Comparison of ENCODE assay signal across 9 mouse cellular contexts in the genomic region with DNA sequence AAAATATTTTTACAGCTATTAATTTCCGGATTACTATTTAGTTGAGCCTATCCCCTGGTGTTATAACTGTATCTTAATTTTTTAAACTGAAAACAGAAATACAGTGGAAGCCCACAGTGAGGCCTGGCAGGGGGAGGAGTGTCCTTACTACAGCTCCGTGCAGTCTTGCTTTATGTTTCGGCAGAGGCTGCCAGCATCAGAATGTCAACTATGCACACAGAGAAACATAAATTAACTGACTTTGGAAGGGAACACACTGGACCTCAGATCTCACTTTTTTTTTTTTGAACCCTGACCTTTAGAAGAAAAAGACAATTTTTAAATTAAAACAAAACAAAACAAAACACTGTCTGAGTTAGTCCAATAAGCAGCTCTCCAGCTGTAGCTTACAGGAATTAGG.
A peak's percentile ranks its signal among the peaks of the same experiment; 100 is the strongest.
DNase-seq lines count a peak whose midpoint lies in the region; ATAC-seq lines count a peak whose summit lies in the region.
"Had no signal": no experiment of that assay in that cellular context is flagged by ENCODE, and none has a peak within 500 bp of the region (broad histone marks: within the 10 kb centered on the region; RNA-seq: fewer than 3 reads in every experiment).

No protein-coding gene starts in this region.

- H3K9ac ChIP-seq in limb, embryonic 13.5 days = no peak overlapping the region
- no peak overlapping the region for H3K9ac ChIP-seq in embryonic facial prominence, embryonic 13.5 days
- no peak overlapping the region for H3K9ac ChIP-seq in intestine, embryonic 15.5 days
- H3K9ac ChIP-seq: midbrain, embryonic 13.5 days had no signal

- no peaks in the 10 kb centered on the region for H3K9me3 ChIP-seq in heart, embryonic 10.5 days
- no peaks in the 10 kb centered on the region for H3K9me3 ChIP-seq in limb, embryonic 13.5 days
- no peaks in the 10 kb centered on the region for H3K9me3 ChIP-seq in limb, embryonic 10.5 days (replicated peaks)
- no peaks in the 10 kb centered on the region for H3K9me3 ChIP-seq in embryonic facial prominence, embryonic 13.5 days
- no peaks in the 10 kb centered on the region for H3K9me3 ChIP-seq in intestine, embryonic 15.5 days
- H3K9me3 ChIP-seq: midbrain, embryonic 13.5 days had no signal

- H3K4me3 ChIP-seq in heart, embryonic 10.5 days = no peak overlapping the region
- no peak overlapping the region for H3K4me3 ChIP-seq in limb, embryonic 13.5 days
- no peak overlapping the region for H3K4me3 ChIP-seq in limb, embryonic 10.5 days
- no peak overlapping the region for H3K4me3 ChIP-seq in embryonic facial prominence, embryonic 13.5 days
- H3K4me3 ChIP-seq in intestine, embryonic 15.5 days (replicated peaks) = no peak overlapping the region
- H3K4me3 ChIP-seq: midbrain, embryonic 13.5 days had no signal

- DNase-seq in heart, embryonic 10.5 days (ENCODE audit: low spot score) = no peak
- DNase-seq in heart, adult 18-20 months = no peak
- DNase-seq in limb, embryonic 10.5 days (ENCODE audit: low spot score) = no peak
- no peak for DNase-seq in neural tube, embryonic 10.5 days (ENCODE audit: extremely low spot score, low spot score)
- DNase-seq: thymus, postnatal 4 days had no signal

- H3K27ac ChIP-seq in heart, embryonic 10.5 days = peak overlapping the region; percentile 89
- no peak overlapping the region for H3K27ac ChIP-seq in limb, embryonic 13.5 days
- H3K27ac ChIP-seq in limb, embryonic 10.5 days = no peak overlapping the region
- H3K27ac ChIP-seq in embryonic facial prominence, embryonic 13.5 days = 0 out of 2 replicates have a peak overlapping the region, but pooled peaks have one; percentile 45
- 0 out of 2 replicates have a peak overlapping the region, but pooled peaks have one; percentile 0 for H3K27ac ChIP-seq in intestine, embryonic 15.5 days

- peaks cover 60% of the 10 kb centered on the region for H3K4me1 ChIP-seq in heart, embryonic 10.5 days
- peaks cover 34% of the 10 kb centered on the region for H3K4me1 ChIP-seq in limb, embryonic 13.5 days
- peaks cover 28% of the 10 kb centered on the region for H3K4me1 ChIP-seq in limb, embryonic 10.5 days
- H3K4me1 ChIP-seq in embryonic facial prominence, embryonic 13.5 days = peaks cover 35% of the 10 kb centered on the region
- peaks cover 18% of the 10 kb centered on the region for H3K4me1 ChIP-seq in intestine, embryonic 15.5 days (replicated peaks)

- no peaks in the 10 kb centered on the region for H3K27me3 ChIP-seq in heart, embryonic 10.5 days (ENCODE audit: insufficient read depth, poor library complexity, severe bottlenecking)
- no peaks in the 10 kb centered on the region for H3K27me3 ChIP-seq in limb, embryonic 13.5 days
- no peaks in the 10 kb centered on the region for H3K27me3 ChIP-seq in limb, embryonic 10.5 days (ENCODE audit: low read depth, poor library complexity, severe bottlenecking)
- H3K27me3 ChIP-seq in embryonic facial prominence, embryonic 13.5 days = no peaks in the 10 kb centered on the region
- no peaks in the 10 kb centered on the region for H3K27me3 ChIP-seq in intestine, embryonic 15.5 days (replicated peaks)
- H3K27me3 ChIP-seq: midbrain, embryonic 13.5 days had no signal

- no peaks in the 10 kb centered on the region for H3K36me3 ChIP-seq in heart, embryonic 10.5 days
- no peaks in the 10 kb centered on the region for H3K36me3 ChIP-seq in limb, embryonic 13.5 days
- no peaks in the 10 kb centered on the region for H3K36me3 ChIP-seq in limb, embryonic 10.5 days
- H3K36me3 ChIP-seq in embryonic facial prominence, embryonic 13.5 days = no peaks in the 10 kb centered on the region
- H3K36me3 ChIP-seq in intestine, embryonic 15.5 days = no peaks in the 10 kb centered on the region
- H3K36me3 ChIP-seq: midbrain, embryonic 13.5 days had no signal

- WGBS in heart, embryonic 10.5 days = 35% methylated on average over 3 of the region's 3 CpGs
- WGBS in limb, embryonic 13.5 days = 30% methylated on average over 3 of the region's 3 CpGs
- WGBS in limb, embryonic 10.5 days = 48% methylated on average over 3 of the region's 3 CpGs
- 36% methylated on average over 3 of the region's 3 CpGs for WGBS in embryonic facial prominence, embryonic 13.5 days
- WGBS in intestine, embryonic 15.5 days = 32% methylated on average over 3 of the region's 3 CpGs

- H3K4me2 ChIP-seq in limb, embryonic 13.5 days (replicated peaks) = no peak overlapping the region
- H3K4me2 ChIP-seq in embryonic facial prominence, embryonic 13.5 days = no peak overlapping the region
- no peak overlapping the region for H3K4me2 ChIP-seq in intestine, embryonic 15.5 days (replicated peaks)
- H3K4me2 ChIP-seq: midbrain, embryonic 13.5 days had no signal

- ATAC-seq in limb, embryonic 13.5 days (ENCODE audit: low FRiP score, low read depth) = peak; percentile 65; the same call in 1 of the 2 replicates
- no peak for ATAC-seq in embryonic facial prominence, embryonic 13.5 days (ENCODE audit: insufficient number of reproducible peaks, insufficient read depth, low FRiP score, low TSS enrichment, low read depth)
- peak; percentile 23 for ATAC-seq in intestine, embryonic 15.5 days

Comparison
In these comparisons a context has a peak if more than half of its experiments do, and no peak if none do; other contexts are left out.
1. H3K27ac ChIP-seq: peak in heart, embryonic 10.5 days (single experiment), embryonic facial prominence, embryonic 13.5 days (single experiment) and intestine, embryonic 15.5 days (single experiment); none in limb, embryonic 13.5 days (single experiment) and limb, embryonic 10.5 days (single experiment).